21 mouse cellular contexts compared by ENCODE assay signal in genomic region chr13:44251503-44251902, GRCm38 (mm10).
"Had no signal": no experiment of that assay in that cellular context is flagged by ENCODE, and none has a peak within 500 bp of the region (broad histone marks: within the 10 kb centered on the region; RNA-seq: fewer than 3 reads in every experiment).

No protein-coding gene starts in this region.

- H3K9ac ChIP-seq: liver, embryonic 14.5 days; lung, embryonic 15.5 days; neural tube, embryonic 12.5 days; neural tube, embryonic 15.5 days had no signal

- H3K27ac ChIP-seq: liver, embryonic 14.5 days; lung, embryonic 15.5 days; midbrain, embryonic 10.5 days; neural tube, embryonic 12.5 days; neural tube, embryonic 15.5 days; stomach, postnatal 0 days had no signal

- H3K4me2 ChIP-seq: liver, embryonic 11.5 days; lung, embryonic 15.5 days; neural tube, embryonic 12.5 days; neural tube, embryonic 15.5 days had no signal

- H3K27me3 ChIP-seq: lung, embryonic 15.5 days; megakaryocyte, embryonic 14.5 days; neural tube, embryonic 12.5 days; neural tube, embryonic 15.5 days had no signal

- H3K9me3 ChIP-seq: lung, embryonic 15.5 days; megakaryocyte, embryonic 14.5 days; midbrain, embryonic 10.5 days; neural tube, embryonic 12.5 days; neural tube, embryonic 15.5 days had no signal

- H3K4me3 ChIP-seq: lung, embryonic 15.5 days; megakaryocyte, embryonic 14.5 days; midbrain, embryonic 10.5 days; neural tube, embryonic 12.5 days; neural tube, embryonic 15.5 days had no signal

- H3K36me3 ChIP-seq: lung, embryonic 15.5 days; midbrain, embryonic 10.5 days; neural tube, embryonic 12.5 days; neural tube, embryonic 15.5 days had no signal

- H3K4me1 ChIP-seq: neural tube, embryonic 12.5 days had no signal

- DNase-seq: kidney, adult 9 months; kidney, postnatal 14 days; kidney, postnatal 4 days; lung, adult 18-20 months; lung, postnatal 10 days; lung, postnatal 36 days; midbrain, embryonic 14.5 days; right cerebral cortex, adult 18-20 months; right cerebral cortex, postnatal 14 days; right cerebral cortex, postnatal 4 days; thymus, adult 2 months; thymus, postnatal 14 days; thymus, postnatal 4 days had no signal
